ENCODE assay signal across 33 mouse cellular contexts in the genomic region with DNA sequence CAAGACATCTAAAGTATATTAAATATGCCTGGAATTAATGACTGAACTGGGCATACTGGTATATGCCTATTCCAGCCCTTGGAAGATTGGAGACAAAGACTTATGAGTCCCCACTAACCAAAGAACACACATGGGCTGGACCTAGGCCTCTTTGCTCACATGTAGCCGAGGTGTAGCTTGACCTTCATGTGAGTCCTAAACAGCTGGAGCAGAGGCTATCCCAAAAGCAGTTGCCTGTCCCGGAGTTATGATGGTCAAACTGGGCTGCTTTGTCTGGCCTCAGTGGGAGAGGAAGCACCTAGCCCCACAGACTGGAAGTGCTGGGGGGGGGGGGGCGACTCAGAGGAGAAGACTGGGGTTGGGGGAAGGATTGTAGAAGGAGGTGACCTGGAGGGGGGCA. TPM values are rescaled to one million over a fixed set of nuclear protein-coding genes. Genes with fewer than 3 reads are reported as not detected.
"Had no signal": no experiment of that assay in that cellular context is flagged by ENCODE, and none has a peak within 500 bp of the region (broad histone marks: within the 10 kb centered on the region; RNA-seq: fewer than 3 reads in every experiment).

No protein-coding gene starts in this region.

- H3K4me3 ChIP-seq: gastrocnemius, adult 2 months; heart, embryonic 10.5 days; heart, embryonic 12.5 days; hindbrain, embryonic 10.5 days; hindbrain, embryonic 12.5 days; intestine, embryonic 15.5 days; layer of hippocampus, adult 2 months; limb, embryonic 13.5 days; limb, embryonic 15.5 days; liver, embryonic 12.5 days had no signal

- H3K36me3 ChIP-seq: heart, embryonic 10.5 days; heart, embryonic 12.5 days; hindbrain, embryonic 10.5 days; hindbrain, embryonic 12.5 days; intestine, embryonic 15.5 days; limb, embryonic 13.5 days; limb, embryonic 15.5 days; liver, embryonic 12.5 days had no signal

- ATAC-seq: hindbrain, embryonic 16.5 days; inflammation-experienced regulatory T-cells, adult 6 months; intestine, embryonic 15.5 days; intestine, postnatal 0 days; liver, embryonic 12.5 days had no signal

- H3K9me3 ChIP-seq: heart, embryonic 10.5 days; heart, embryonic 12.5 days; hindbrain, embryonic 10.5 days; hindbrain, embryonic 12.5 days; intestine, embryonic 15.5 days; limb, embryonic 13.5 days; limb, embryonic 15.5 days; liver, embryonic 12.5 days had no signal

- DNase-seq: gastrocnemius, adult 2 months; gastrocnemius, postnatal 14 days; gastrocnemius, postnatal 36 days; heart, adult 11 months; heart, postnatal 10 days; heart, postnatal 4 days; kidney, adult 18-20 months; kidney, adult 8-10 months; kidney, postnatal 10 days; kidney, postnatal 25 days; kidney, postnatal 4 days; left cerebral cortex, postnatal 4 days had no signal

- H3K4me1 ChIP-seq: heart, embryonic 12.5 days; hindbrain, embryonic 10.5 days; hindbrain, embryonic 12.5 days; intestine, embryonic 15.5 days; limb, embryonic 13.5 days; limb, embryonic 15.5 days; liver, embryonic 12.5 days had no signal

RNA-seq across cellular contexts. Expression of gene Nlrp12, which starts 33.2 kb away (rescaled TPM):
- total RNA-seq: gastrocnemius, adult 2 months; gastrocnemius, postnatal 14 days; gastrocnemius, postnatal 36 days; heart, postnatal 25 days; layer of hippocampus, adult 2 months; left cerebral cortex, adult 18-20 months; left cerebral cortex, adult 8-10 months had no signal

RNA-seq across cellular contexts. Expression of gene AU018091, which starts 47.3 kb away (rescaled TPM):
- total RNA-seq: gastrocnemius, adult 2 months; gastrocnemius, postnatal 14 days; gastrocnemius, postnatal 36 days; heart, adult 8-10 months; heart, postnatal 10 days; heart, postnatal 25 days; heart, postnatal 4 days; layer of hippocampus, adult 2 months; layer of hippocampus, postnatal 10 days; layer of hippocampus, postnatal 25 days; left cerebral cortex, adult 18-20 months; left cerebral cortex, adult 8-10 months; left cerebral cortex, postnatal 10 days; left cerebral cortex, postnatal 25 days; left cerebral cortex, postnatal 4 days; liver, adult 2 months had no signal
